Mouse (Mus musculus): Measurements from ENCODE around the gene Vtn.

Vtn gene

GRCm38 (mm10) chr11:78497544-78498522, 1.1 kb upstream of the Vtn start, which contains the start of gene Sarm1:
TSS of gene Sarm1 (minus strand) at chr11:78497754.
- DNase-seq (ENCODE audit: low spot score in 2 of 2): peak; percentile 81 to 93

GRCm38 (mm10) chr11:78499543-78499942, 652 bp downstream of the Vtn start:
- no peak for DNase-seq (ENCODE audit: low spot score in 2 of 2)

- no peak for DNase-seq (ENCODE audit: low spot score in 2 of 2)
Measured at GRCm38 (mm10) chr11:78500623-78501202, 1.8 kb downstream of the Vtn start.

GRCm38 (mm10) chr11:78501529-78501928, 2.6 kb downstream of the Vtn start:
- DNase-seq (ENCODE audit: low spot score in 2 of 2): no peak

- peak in 1 of 2 experiments; percentile 56 for DNase-seq (ENCODE audit: low spot score in 2 of 2)
Measured at GRCm38 (mm10) chr11:78502909-78503650, 4.2 kb downstream of the Vtn start, which contains the start of gene Sebox. TSS of gene Sebox (plus strand) at chr11:78503447.

GRCm38 (mm10) chr11:78505430-78505829, 6.5 kb downstream of the Vtn start:
- no peak for DNase-seq (ENCODE audit: low spot score in 2 of 2)

- peak in 1 of 2 experiments; percentile 32 for DNase-seq (ENCODE audit: low spot score in 2 of 2)
Measured at GRCm38 (mm10) chr11:78509148-78509547, 10.3 kb downstream of the Vtn start.

GRCm38 (mm10) chr11:78512025-78512957, 13.4 kb downstream of the Vtn start, which contains the start of the genes Tmem199 and Poldip2:
TSS of gene Tmem199 (minus strand) at chr11:78512172.
TSS of gene Poldip2 (plus strand) at chr11:78512193.
- peak; percentile 77 to 92 for DNase-seq (ENCODE audit: low spot score in 2 of 2)

- DNase-seq (ENCODE audit: low spot score in 2 of 2): no peak
Measured at GRCm38 (mm10) chr11:78513106-78513790, 14.4 kb downstream of the Vtn start.

- DNase-seq (ENCODE audit: low spot score in 2 of 2): peak in 1 of 2 experiments; percentile 13
Measured at GRCm38 (mm10) chr11:78515549-78516325, 16.8 kb downstream of the Vtn start.

- DNase-seq (ENCODE audit: low spot score in 2 of 2): no peak
Measured at GRCm38 (mm10) chr11:78518931-78519330, 20.0 kb downstream of the Vtn start.

- DNase-seq (ENCODE audit: low spot score in 2 of 2): no peak
Measured at GRCm38 (mm10) chr11:78521880-78522279, 23.0 kb downstream of the Vtn start.

- no peak for DNase-seq (ENCODE audit: low spot score in 2 of 2)
Measured at GRCm38 (mm10) chr11:78522481-78522997, 23.6 kb downstream of the Vtn start.

GRCm38 (mm10) chr11:78523241-78523955, 24.5 kb downstream of the Vtn start:
- no peak for DNase-seq (ENCODE audit: low spot score in 2 of 2)

GRCm38 (mm10) chr11:78524838-78525237, 25.9 kb downstream of the Vtn start:
- DNase-seq (ENCODE audit: low spot score in 2 of 2): peak in 1 of 2 experiments; percentile 58

GRCm38 (mm10) chr11:78528714-78529113, 29.8 kb downstream of the Vtn start:
- DNase-seq (ENCODE audit: low spot score in 2 of 2): no peak

GRCm38 (mm10) chr11:78530001-78530400, 31.1 kb downstream of the Vtn start:
- no peak for DNase-seq (ENCODE audit: low spot score in 2 of 2)

- no peak for DNase-seq (ENCODE audit: low spot score in 2 of 2)
Measured at GRCm38 (mm10) chr11:78531046-78531445, 32.2 kb downstream of the Vtn start.

Measured in cerebellum, postnatal 4 days (tissue).